Mouse (Mus musculus) hindbrain, embryonic 14.5 days (tissue): Measurements from ENCODE around the gene Cdcp1. TPM values are rescaled to one million over a fixed set of nuclear protein-coding genes. Genes with fewer than 3 reads are reported as not detected.

ENCODE experiments used
- ATAC-seq: fragments of 200-750 bp; cut with Nextera tagmentation; 2 replicates; pipeline ENCODE4 v1.8.0; 2017; ENCODE audit warnings: moderate number of reproducible peaks, mild to moderate bottlenecking, moderate TSS enrichment, moderate library complexity; ENCODE audit not compliant: low FRiP score
- DNase-seq: peaks from one replicate; pipeline ENCODE4 v3.0.0-alpha.2; 2015; ENCODE audit warnings: low spot score
- H3K27ac ChIP-seq: fragments of 300-500 bp; sonication (generic); 2 replicates; pipeline ENCODE4 v1.5.1; 2014; ENCODE audit warnings: mild to moderate bottlenecking, moderate library complexity
- H3K27me3 ChIP-seq: fragments of 300-500 bp; sonication (generic); 2 replicates; pipeline ENCODE4 v1.6.1; 2014; ENCODE audit warnings: mild to moderate bottlenecking, low read length, mixed read lengths; ENCODE audit not compliant: control insufficient read depth, insufficient read depth
- H3K36me3 ChIP-seq: fragments of 300-500 bp; sonication (generic); replicated peaks from 2 replicates; pipeline ENCODE4 v1.6.1; 2014; ENCODE audit not compliant: control insufficient read depth, insufficient read depth
- H3K4me1 ChIP-seq: fragments of 300-500 bp; sonication (generic); replicated peaks from 2 replicates; pipeline ENCODE4 v1.6.1; 2014; ENCODE audit warnings: antibody characterized with exemption, low read length, mixed read lengths; ENCODE audit not compliant: control insufficient read depth, insufficient read depth
- H3K4me2 ChIP-seq: fragments of 300-500 bp; sonication (generic); replicated peaks from 2 replicates; pipeline ENCODE4 v1.6.1; 2014; ENCODE audit warnings: mild to moderate bottlenecking, moderate library complexity
- H3K4me3 ChIP-seq: fragments of 300-500 bp; sonication (generic); replicated peaks from 2 replicates; pipeline ENCODE4 v1.5.1; 2014; ENCODE audit warnings: mild to moderate bottlenecking, low read length
- H3K9ac ChIP-seq: fragments of 300-500 bp; sonication (generic); 2 replicates; pipeline ENCODE4 v1.6.1; 2014
- H3K9me3 ChIP-seq: fragments of 300-500 bp; sonication (generic); 2 replicates; pipeline ENCODE4 v1.6.1; 2016; ENCODE audit warnings: low read length; ENCODE audit not compliant: control insufficient read depth
- WGBS: fragments of 180-500 bp; shearing (Covaris S2); extraction: QIAGEN DNeasy Blood & Tissue Kit; methylation state at CpG from one replicate; pipeline ENCODE4 v1.1.7; 2014; 5-methylcytosine and 5-hydroxymethylcytosine counted together
- polyA plus RNA-seq: library from polyadenylated mRNA; unstranded; fragments of >200 nt; fragmentation: Nextera tagmentation; extraction: Ambion mirVana; gene quantifications from 2 replicates; pipeline ENCODE4 v1.2.1, GENCODE M21; 2014

The Cdcp1 gene
- polyA plus RNA-seq, 1 experiment from 2014 or later = 0.33 TPM

- no peaks in the 10 kb centered on the region for H3K4me1 ChIP-seq
- 77% methylated on average over 3 of the region's 3 CpGs for WGBS
- ATAC-seq = no peak
- H3K4me2 ChIP-seq = no peak overlapping the region
- no peak overlapping the region for H3K9ac ChIP-seq
- no peak for DNase-seq
- peaks cover 72% of the 10 kb centered on the region for H3K36me3 ChIP-seq
- no peaks in the 10 kb centered on the region for H3K9me3 ChIP-seq
- no peaks in the 10 kb centered on the region for H3K27me3 ChIP-seq
- no peak overlapping the region for H3K27ac ChIP-seq
- no peak overlapping the region for H3K4me3 ChIP-seq
These were observed 92.8 kb downstream of the Cdcp1 start for GRCm38 (mm10) chr9:123123017-123123416.

Other genes with a start within 250 kb of the Cdcp1 start
- gene Tmem42, start 194.7 kb downstream of the Cdcp1 start, polyA plus RNA-seq = 27.6 and 29.8 TPM in 2 replicates
- 0.30 and 0.68 TPM in 2 replicates for gene Tgm4, start 181.3 kb downstream of the Cdcp1 start, polyA plus RNA-seq
- 63.6 and 71.7 TPM in 2 replicates for gene Zdhhc3, start 102.8 kb downstream of the Cdcp1 start, polyA plus RNA-seq
- gene Exosc7, start 102.8 kb downstream of the Cdcp1 start, polyA plus RNA-seq = 73.2 and 76.4 TPM in 2 replicates
- 0.60 and 0.64 TPM in 2 replicates for gene Clec3b, start 65.1 kb downstream of the Cdcp1 start, polyA plus RNA-seq
- 35.2 and 42.0 TPM in 2 replicates for gene Tmem158, start 44.7 kb upstream of the Cdcp1 start, polyA plus RNA-seq
- 1,189 and 1,220 TPM in 2 replicates for gene Lars2, start 150.9 kb upstream of the Cdcp1 start, polyA plus RNA-seq